Mouse (Mus musculus) bone marrow, adult 2 months (tissue): Measurements from ENCODE around the gene Dcst2.

ENCODE experiments used
- CTCF ChIP-seq: fragments of 200-500 bp; IDR thresholded peaks from 2 replicates; pipeline ENCODE4 v1.5.1; 2011; ENCODE audit warnings: low read length, control low read depth; ENCODE audit not compliant: control insufficient read depth, insufficient read depth
- POLR2A ChIP-seq: fragments of 200-500 bp; IDR thresholded peaks from 2 replicates; pipeline ENCODE4 v1.6.1; 2011; ENCODE audit warnings: low read depth, mild to moderate bottlenecking, control low read depth, low read length, borderline replicate concordance; ENCODE audit not compliant: control insufficient read depth

DNA sequence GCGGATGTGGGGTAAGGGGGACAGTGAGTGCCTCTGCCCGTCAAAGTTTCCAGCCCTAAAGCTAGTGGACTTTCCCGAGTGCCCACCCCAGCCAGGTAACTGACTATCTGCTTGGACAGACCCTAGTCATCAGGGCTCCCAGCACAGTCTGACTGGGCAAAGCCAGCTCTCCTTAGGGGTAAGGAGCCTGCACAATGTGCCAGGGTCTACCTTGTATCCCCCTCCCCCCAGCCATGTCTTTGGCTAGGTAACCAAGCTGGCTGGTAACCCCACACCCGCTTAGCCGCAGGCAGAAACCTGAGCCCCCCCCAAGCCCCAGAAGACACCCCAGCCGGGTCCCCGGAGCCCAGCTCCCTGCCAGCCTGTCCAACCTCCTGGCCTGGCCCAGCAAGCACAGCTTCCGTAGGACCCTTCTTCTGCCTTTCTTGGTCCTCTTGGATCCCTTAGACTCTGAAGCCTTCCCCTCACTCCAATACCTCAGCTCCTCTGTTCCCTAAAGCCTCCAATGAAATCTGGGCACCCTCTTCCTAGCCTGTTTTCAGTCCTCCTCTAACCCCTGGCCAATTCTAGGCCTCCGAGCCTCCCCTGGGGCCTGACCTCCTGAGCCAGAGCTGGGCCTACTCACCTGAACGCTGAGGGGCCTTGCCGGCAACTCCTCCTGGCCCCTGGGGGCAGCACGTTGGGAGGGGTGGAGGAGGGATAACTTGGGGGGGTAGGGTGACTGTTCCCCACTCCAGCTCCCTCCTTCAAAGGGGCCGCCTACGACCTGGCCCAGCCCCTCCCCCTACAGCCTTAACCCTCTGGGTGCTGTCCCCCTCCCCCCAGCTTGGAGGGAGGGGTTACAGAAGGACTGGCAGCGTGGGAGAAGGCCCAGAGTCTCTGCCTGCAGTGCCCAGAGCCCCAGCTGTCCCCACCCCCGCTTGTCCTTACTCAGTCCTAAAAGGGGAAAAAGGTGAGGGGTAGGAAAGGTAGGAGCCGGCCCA is 25.0 kb downstream of the Dcst2 start:
- TF ChIP-seq CTCF (no peak), POLR2A (no peak)
